Mouse (Mus musculus): ENCODE measurements at regions not wholly inside any gene's neighbourhood (a gene's known extent, or its start where the extent isn't known, plus 50 kb on each side); places are given as distances from the start of the nearest gene placed in this dataset.
A peak's percentile ranks its signal among the peaks of the same experiment; 100 is the strongest.

GRCm38 (mm10) chr2:99060726-99061125, 393.6 kb upstream of the Gm10800 start:
- no peak for DNase-seq

- DNase-seq: no peak
Measured at GRCm38 (mm10) chr2:99046557-99047233, 379.6 kb upstream of the Gm10800 start.

GRCm38 (mm10) chr2:98996621-98997020, 329.5 kb upstream of the Gm10800 start:
- no peak for DNase-seq

- peak; percentile 54 to 64 for DNase-seq
Measured at GRCm38 (mm10) chr2:98995456-98995855, 328.4 kb upstream of the Gm10800 start.

GRCm38 (mm10) chr2:98954585-98954984, 287.5 kb upstream of the Gm10800 start:
- DNase-seq: no peak

All from cerebellum, postnatal 10 days (tissue).